Mouse (Mus musculus) kidney, postnatal 4 days (tissue): ENCODE data around the gene Gm28053.
A peak's percentile ranks its signal among the peaks of the same experiment; 100 is the strongest.
"Not testable (repeated sequence)": the region's sequence is repeated elsewhere in the genome, so short reads cannot be mapped to it uniquely, and the experiment has no call there.

Experiments used
- DNase-seq, 2 experiments: peaks; one replicate each; pipeline ENCODE4 v3.0.0; 2021; ENCODE audit warnings: mixed read lengths in 2 of 2

Gm28053 gene

DNA sequence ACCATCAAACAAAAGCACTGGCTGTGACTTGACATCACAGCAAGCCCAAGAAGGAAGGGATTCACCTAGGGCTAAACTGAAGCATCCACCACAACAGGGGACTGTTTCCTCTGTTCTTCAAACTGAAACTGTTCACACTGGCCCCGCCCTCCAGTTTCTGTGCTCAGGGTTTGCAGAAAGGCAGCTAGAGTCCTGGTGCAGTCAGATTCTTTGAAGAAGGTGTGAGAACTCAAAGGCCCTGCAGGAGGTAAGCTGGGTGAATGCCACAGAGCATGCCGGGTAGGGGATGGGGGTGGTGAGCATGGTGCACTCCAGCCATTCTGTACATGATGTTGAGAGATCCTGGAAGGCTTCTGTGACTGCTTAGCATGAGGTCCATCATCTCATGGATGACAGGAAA, at the start of gene Gm28053, which contains the start of gene Gimap7:
Gm28053 (plus strand) TSS at position 153 of the 400 bp plus-strand sequence.
Gimap7 (plus strand) TSS at position 167 of the 400 bp plus-strand sequence.
- no peak for DNase-seq

DNA sequence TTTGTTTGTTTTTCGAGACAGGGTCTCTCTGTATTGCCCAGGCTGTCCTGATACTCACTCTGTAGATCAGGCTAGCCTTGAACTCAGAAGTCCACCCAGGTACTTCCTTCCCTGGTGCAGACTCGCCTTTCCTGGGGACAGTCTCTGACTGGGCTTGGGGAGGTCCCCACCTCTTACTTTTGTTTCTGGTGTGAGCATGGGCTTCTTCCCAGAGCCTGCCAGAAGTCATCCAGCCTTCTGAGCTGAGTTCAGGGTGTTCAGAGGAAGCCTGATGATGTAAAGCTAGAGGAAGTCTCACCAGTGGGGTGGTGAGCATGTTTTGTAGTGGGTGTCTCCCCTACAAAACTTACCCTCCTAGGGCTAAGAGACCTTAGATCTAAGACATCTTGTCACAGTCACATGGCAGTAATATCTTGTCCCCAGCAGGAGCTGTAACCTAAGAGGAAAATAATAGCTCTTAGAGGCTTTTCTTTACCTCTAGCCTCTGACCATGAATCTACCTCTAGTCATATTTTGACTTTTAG, 48.9 kb upstream of the Gm28053 start:
- DNase-seq = no peak

DNA sequence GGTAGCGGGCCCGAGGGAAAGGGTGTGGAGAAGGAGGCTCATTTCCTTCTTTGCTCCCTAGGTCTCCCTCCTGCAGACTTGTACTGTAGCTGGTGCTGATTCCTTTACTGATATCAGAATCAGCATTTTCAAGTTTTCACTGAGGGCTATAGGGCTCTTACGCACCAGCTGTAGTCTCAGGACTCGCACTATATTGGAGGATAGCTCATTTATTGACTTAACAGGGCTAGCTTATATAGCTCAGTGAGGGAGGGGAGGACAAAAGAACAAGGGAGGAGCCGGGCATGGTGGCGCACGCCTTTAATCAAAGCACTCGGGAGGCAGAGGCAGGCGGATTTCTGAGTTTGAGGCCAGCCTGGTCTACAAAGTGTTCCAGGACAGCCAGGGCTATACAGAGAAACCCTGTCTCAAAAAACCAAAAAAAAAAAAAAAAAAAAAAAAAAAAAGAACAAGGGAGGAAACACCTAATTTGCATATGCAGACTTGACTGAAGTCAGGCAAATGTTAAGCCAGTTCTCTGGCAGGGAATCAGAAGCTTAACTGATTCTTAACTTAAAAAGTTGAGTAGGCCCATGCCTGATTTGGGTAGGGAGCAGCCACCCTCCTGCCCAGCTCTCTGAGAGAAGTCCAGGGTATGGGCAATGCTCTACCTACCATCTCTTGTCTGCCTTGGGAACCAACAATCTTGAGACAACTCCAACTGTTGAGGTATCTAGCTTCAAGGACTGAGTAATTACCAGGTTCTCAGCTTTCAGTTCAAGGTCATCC, 43.9 kb upstream of the Gm28053 start:
- DNase-seq = no peak

DNA sequence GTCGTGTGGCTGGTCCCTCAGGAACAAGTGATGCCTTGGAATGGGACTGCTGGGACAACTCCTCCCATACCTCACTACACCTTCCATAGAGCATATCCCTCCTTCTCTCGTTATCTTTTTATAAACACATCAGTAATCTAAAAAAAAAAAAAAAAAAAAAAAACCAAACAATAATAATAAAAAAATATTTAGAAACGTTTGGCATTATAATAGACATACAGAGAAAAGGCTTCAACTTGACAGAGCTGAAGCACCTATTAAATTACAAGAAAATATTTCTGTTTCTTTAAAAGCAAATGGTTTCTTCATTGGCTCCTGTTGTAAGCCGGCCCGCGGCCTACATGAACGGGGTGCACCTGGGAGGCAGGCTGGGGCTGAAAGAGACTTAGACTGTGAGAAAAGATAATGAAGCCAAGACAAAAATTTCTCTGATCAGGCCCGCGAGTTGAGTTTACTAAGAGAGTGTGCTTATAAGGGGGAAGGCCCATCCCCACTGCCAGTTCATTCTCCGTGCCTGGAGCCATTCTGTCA, 42.9 kb upstream of the Gm28053 start:
- DNase-seq = peak in 1 of 2 experiments; percentile 30

DNA sequence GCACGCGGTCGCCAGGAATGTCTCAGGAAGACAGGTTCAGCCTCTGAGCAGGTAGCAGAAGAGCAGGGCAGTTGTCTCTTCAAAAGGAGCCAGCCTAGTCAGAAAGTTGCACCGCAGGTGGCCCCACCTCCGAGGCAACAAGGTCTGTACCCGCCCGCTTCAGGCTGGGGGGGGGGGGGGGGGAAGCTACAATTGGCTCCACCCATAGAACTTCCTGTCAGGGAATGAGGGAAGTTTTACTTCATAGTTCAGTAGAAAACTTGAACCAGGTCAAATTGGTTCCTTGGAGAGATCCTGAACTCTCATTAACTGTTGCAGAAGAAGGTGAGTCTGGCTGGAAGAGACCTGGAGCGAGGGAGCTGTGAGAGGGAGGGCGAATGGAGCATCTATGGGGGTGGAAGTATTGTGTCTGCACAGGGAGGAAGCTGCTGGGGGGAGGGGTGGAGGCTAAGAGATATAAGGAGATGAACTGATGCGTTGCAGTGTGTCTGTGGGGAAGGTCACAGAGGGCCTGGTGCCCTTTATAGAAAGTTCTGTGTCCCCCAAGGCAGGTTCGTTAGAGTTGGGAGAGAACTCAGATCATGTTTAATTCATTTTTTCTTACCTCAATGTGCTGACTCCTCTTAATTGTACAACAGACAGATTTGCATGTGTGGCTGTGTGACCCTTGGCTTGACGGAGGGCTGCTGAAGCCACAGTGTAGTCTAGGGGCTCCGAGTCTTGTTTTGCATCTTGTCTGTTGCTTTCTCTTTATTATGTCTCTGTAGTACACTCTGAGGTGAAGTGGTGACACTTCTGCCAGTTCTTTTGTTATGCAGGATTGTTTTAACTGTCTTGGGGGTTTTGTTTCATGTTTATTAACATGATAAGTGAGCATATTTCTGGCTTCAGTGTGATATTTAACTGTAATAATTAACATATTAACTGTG, 42.2 kb upstream of the Gm28053 start, which contains the start of gene Gimap9:
Gimap9 (plus strand) TSS at position 199 of the 929 bp plus-strand sequence.
- DNase-seq = peak; percentile 50 to 70

DNA sequence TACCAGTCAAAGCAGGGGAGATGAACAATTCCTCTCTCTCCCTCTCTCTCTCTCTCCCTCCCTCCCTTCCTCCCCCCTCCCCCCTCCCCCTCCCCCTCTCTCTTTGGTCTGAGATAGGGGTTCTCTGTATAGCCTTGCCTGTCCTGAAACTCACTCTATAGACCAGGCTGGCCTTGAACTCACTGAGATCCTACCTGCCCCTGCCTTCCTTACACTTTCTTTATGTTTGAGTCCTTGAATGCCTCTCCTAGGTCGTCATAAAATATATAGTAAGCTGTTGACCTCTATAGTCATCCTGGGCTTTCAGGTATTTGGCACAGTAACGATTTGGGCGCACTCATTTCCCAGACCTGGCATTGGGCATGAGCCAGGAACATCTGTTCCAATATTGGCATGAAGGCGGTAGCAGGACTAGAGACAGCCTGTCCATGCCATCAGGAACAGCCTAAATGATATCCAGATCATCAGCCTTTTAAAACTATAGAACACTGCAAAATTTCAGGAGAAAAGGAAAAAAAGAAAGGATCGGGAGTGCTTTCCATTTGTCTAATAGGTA, 41.5 kb upstream of the Gm28053 start:
- DNase-seq = no peak

DNA sequence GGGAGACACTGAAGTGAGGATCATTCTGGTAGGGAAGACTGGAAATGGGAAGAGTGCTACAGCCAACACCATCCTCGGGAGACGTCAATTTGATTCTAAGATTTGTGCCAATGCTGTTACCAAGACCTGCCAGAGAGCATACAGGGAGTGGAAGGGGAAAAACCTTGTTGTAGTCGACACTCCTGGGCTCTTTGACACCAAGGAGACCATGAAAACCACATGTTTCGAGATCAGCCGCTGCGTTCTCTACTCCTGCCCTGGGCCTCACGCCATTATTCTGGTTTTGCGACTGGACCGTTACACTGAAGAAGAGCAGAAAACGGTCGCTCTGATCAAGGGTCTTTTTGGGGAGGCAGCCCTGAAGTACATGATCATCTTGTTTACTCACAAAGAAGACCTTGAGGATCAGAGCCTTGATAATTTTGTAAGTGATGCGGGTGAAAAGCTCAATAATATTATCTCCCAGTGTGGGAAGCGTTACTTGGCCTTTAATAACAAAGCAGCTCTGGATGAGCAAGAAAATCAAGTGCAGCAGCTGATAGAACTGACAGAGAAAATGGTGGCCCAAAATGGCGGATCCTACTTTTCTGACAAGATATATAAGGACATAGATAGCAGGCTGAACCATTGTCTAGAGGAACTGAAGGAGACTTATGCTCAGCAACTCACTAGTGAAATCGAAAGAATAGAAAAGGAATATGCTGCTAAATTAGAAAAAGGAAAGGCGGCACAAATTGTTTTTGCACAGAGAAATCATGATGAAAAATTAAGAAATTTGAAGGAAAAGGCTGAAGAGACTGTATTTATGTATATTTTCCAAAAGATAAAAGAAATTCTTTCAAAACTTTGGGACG, 40.7 kb upstream of the Gm28053 start:
- no peak for DNase-seq

DNA sequence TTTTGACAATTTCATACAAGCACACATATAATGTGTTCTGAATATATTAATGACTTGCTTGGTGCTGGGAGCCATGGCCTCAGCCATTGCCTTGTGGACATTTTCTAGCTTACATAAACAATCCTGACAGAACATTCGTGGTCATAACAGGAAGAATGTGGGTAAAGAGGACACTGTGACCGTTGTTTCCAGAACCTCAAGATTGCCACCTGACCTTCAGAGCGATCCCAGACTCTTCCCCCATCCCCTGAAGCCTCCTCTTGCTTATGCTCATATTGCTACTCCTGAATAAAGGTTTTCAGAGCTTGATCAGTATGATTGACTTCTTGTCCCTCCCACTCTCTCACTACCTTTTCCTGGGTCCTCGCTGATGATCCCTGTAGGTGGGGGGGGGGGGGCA, 40.0 kb upstream of the Gm28053 start:
- DNase-seq = no peak

DNA sequence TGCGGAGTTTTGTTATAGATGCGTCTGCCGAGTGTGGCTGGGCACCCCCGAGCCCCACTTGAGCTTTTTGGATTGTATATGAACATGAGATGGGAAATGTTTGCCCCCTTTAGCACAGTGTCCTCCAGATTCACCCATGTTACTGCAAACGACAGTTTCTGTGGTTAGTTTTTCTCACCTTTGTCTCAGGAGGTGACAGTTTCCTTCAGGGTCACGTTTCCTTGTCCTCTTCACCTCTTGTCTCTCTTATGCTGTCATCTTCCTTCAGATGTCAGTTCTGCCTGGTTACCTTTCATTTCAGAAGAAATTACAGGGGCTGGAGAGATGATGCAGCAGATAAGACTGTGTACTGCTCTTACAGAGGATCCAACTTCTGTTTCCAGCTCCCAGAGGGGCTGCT, 38.7 kb upstream of the Gm28053 start:
- DNase-seq = no peak

DNA sequence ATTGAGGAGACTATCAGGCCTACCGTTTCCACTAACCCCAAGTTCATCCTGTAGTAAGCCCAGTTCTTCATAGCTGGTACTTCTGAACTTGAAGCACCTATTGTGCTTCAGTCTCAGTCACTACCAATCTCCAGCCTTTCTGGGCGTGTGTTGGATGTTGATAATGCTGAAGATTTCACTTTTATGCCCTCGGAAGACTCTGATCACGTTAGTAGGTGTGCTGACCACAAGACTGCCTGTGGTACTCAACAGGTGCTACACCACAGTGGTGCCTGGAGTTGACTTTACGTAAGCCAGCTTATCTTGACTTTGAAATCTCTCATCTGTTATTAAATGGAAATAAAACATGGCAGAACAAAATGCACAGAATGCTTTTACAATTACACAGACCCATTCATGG, 38.0 kb upstream of the Gm28053 start:
- no peak for DNase-seq

DNA sequence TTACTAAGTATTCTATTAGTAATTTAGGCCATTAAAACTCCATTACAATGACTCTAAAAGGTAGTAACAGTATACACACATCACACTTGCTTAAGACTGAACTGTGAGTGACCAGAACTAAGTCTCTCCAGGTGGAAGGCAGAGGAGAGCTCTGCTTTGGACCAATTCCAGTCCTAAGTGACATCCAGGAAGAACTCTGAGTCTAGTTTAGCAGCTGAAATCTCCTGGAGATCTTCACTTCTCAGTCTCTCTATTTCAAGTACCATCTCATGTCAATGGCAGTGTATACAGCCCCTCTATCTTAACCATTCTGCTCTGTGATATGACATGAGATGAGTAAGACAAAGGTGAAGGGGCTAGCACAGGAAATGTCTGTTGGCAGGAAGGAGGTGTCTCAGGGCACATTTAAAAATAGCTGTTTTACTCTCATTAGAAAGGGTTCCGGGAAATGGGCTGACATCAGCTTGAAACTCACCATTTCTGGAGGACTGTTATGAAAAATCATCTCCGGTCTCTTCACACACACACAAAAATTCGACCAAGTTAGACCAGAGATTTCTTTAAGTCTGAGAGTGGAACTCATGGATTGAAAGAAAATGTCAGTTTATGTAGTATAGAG, 36.8 kb upstream of the Gm28053 start:
- DNase-seq = no peak

DNA sequence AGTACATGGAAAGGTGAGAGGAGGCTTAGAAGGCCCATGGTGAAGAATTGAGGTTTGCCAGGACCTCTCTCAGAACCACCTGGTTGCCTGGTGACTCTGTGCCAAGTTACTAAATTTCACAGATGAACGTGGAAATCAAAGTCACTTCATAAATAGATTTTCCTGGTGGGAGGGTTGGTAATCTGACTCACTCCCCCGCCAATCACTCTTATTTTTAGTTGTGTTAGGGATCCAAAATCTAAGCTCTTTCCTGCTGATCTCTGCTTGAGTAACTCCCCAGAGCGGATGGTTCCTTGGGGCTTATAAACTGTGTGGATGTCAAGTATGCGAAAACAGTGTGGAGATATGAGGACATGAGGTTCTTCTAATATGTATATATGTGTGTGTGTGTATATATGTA, 36.1 kb upstream of the Gm28053 start:
- no peak for DNase-seq

DNA sequence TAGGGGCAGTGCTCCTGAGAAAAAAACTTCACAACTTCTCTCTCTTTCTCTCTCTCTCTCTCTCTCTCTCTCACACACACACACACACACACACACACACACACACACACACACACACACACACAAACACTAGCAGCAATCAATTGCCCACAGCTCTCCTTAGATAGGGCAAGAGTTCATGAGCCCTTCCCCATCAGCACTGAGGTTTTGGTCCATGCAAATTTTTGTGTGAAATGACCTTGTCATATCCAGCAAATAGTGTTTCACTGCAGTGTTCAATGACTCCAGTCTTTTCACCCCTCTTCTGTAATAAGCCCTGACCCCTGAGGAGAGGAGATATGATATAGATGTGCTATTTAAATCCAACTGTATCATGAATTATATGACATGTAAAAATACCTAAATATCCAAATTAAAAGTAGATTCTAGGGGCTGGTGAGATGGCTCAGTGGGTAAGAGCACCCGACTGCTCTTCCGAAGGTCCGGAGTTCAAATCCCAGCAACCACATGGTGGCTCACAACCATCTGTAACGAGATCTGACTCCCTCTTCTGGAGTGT, 35.1 kb upstream of the Gm28053 start:
- not testable (repeated sequence) for DNase-seq

DNA sequence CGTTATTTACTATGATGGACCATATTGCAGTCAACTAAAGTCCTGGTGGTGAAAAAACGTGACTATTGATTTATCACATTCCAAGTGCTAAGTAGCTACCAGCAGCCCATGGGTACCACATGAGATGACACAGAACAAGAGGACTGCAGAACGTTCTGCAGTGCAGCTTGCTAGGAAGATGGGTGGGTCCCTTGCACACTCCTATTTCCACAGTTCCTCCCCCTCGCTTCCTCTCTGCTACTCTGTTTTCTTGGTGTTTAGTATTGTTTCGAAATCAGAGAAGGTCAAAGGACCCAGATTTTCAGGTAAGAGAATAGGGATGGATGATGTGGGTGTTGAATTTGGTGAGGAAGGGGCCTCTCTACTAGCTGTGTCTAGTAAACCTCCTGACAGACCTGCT, 34.1 kb upstream of the Gm28053 start, which contains the start of gene Gimap4:
Gimap4 (plus strand) TSS at position 231 of the 400 bp plus-strand sequence.
- no peak for DNase-seq

DNA sequence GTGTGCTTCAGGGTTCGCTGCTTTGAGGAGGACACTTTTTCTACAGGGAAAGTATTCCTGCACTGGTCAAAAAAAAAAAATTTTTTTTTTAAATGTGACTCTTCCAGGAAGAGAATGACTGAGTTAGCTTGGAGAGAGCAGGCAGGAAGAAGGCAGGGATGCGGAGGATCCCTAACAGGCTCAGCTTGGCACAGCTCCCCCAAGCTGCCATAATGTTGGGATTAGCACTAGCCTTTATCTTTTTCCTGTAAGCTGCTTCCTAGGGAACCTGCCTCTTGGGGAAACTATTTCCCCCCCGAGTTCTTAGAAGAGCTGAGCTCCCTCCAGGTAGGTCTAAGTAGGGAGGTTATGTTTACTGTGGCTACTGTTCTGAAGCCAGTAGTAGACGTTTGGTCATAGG, 33.6 kb upstream of the Gm28053 start:
- DNase-seq = peak in 1 of 2 experiments; percentile 41

DNA sequence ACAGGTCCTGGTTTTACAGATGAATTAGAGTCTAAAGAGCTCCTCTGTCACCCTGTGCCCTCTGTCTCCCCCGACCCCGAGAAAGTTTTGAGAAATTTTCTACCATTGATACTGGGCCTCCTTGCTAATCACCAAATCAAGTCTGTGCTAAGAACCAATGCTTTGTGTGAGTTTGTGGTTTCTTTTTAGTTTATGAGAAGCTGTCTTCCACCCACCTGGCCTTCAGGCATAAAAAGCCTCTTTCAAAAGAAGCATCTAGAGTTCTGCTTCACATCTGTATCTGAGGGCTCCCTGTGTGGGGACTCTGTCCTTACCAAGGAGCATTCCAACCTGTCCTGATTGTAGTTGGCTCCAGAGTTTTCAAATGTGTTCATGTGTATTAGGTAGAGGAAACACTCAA, 33.2 kb upstream of the Gm28053 start:
- no peak for DNase-seq

DNA sequence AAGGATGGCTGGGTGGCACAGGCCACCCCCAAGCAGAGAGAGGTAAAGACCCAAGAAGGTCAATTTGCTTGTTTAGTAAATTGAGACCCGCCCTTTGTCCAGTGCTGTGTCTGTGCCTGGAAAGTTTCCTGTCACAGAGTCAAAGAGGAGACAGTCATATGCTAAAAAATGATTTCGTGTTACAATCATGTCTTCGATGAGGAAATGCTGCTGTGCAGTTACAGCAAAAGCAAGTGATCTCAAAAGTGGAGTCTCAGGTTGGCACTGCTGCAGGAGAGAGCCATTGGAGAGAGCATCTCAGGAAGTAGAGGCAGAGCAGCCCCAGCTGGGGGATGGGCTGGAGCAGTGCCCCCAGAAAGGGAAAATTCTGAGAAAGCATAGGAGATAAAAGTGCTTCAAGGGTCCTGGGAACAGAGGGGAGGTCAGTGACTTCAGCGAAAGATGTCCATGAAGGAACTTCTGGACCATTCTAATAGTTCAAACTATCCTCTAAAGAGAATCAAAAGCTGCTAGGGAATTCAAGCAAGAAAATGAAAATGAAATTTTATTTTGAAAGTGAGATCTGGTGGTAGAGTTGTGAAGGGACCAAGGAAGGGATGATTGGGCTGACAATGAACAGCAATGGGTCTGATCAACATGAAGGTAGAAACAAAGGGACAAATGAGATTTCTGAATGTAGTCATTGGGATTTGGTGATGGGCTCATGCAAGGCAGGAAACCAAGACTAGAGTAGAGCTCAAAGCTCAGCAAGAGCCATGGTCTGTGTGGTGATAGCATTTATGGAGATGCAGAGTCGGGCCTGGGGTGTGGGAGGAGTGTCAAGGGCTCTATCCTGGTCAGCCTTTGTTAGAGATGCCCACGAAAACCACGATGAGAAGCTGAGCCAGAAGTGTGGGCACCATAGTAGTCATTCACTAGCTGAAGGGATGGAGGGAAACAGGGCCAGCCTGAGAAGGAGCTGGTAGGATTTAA, 32.4 kb upstream of the Gm28053 start:
- no peak for DNase-seq

DNA sequence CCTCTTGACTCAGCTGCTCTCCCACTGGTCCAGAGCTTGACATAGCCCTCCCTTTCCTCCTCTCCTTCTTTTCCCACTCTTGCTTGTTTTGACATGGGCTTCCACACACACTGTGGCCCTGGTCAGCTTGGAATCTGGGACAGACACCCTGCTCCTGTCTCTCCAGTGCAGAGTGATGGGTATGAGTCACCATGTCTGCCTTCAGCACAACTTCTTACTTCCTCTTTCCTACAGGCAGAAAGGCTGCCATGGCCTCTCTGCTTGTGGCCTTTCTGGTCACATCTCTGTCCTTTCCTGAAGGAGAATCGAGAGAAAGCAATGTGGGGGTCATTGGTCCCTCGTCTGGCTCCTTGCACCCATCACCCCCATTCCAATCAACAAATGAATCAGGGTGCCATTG, 31.3 kb upstream of the Gm28053 start:
- no peak for DNase-seq

DNA sequence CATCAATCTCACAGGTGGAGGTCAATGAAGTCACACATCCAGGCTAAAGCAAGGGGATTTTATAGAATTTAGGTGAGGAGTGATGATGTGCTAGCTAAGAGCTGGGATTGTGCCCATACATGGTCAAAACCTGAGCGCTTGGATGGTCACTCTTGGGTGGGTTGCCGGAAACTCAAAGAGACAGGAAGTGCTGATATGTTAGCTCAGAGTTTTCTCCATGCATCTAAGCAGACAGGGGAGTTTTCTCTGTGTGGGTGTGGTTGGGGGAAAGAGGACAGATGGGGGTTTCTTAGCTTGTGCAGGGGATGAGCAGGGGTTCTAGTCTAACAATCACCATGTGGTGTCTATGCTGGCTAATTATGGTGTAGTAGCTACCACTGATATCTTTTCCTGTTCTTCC, 29.1 kb upstream of the Gm28053 start:
- DNase-seq = no peak

DNA sequence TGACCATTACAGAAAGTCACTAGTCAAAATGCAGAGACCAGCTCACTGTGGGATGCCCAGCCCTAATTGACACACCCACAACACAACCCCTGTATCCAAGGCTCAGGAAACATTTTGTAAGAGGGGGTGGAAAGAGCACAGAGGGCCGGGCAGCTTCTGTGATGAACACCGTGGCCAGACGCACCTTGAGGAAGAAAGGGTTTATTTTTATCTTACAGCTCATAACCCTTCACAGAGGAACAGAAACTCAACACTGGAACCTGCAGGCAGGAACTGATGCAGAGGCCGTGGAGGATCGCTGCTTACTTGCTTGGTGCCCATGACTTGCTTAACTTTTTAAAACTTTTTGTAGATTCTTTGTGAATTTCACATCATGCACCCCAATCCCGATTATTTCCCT, 25.4 kb upstream of the Gm28053 start:
- no peak for DNase-seq
